Mouse (Mus musculus): ENCODE measurements around the gene Efcab2.
A peak's percentile ranks its signal among the peaks of the same experiment; 100 is the strongest.

The Efcab2 gene

GRCm38 (mm10) chr1:178485138-178485867 is 79.4 kb downstream of the Efcab2 start:
- DNase-seq (ENCODE audit: low spot score in 2 of 2) = no peak

GRCm38 (mm10) chr1:178485868-178486220 is 80.0 kb downstream of the Efcab2 start:
- DNase-seq (ENCODE audit: low spot score in 2 of 2) = no peak

- no peak for DNase-seq (ENCODE audit: low spot score in 2 of 2)
These were observed 80.9 kb downstream of the Efcab2 start for GRCm38 (mm10) chr1:178486828-178487227.

- DNase-seq (ENCODE audit: low spot score in 2 of 2) = no peak
These were observed 83.2 kb downstream of the Efcab2 start for GRCm38 (mm10) chr1:178489127-178489526.

GRCm38 (mm10) chr1:178491733-178492132 is 85.8 kb downstream of the Efcab2 start:
- no peak for DNase-seq (ENCODE audit: low spot score in 2 of 2)

GRCm38 (mm10) chr1:178492493-178492892 is 86.6 kb downstream of the Efcab2 start:
- no peak for DNase-seq (ENCODE audit: low spot score in 2 of 2)

GRCm38 (mm10) chr1:178496186-178496585 is 90.3 kb downstream of the Efcab2 start:
- DNase-seq (ENCODE audit: low spot score in 2 of 2) = no peak

GRCm38 (mm10) chr1:178496841-178497240 is 91.0 kb downstream of the Efcab2 start:
- no peak for DNase-seq (ENCODE audit: low spot score in 2 of 2)

GRCm38 (mm10) chr1:178506938-178507337 is 101.1 kb downstream of the Efcab2 start:
- DNase-seq (ENCODE audit: low spot score in 2 of 2) = no peak

- peak; percentile 22 to 30 for DNase-seq (ENCODE audit: low spot score in 2 of 2)
These were observed 106.6 kb downstream of the Efcab2 start for GRCm38 (mm10) chr1:178512323-178513031.

- no peak for DNase-seq (ENCODE audit: low spot score in 2 of 2)
These were observed 108.1 kb downstream of the Efcab2 start for GRCm38 (mm10) chr1:178513954-178514353.

- no peak for DNase-seq (ENCODE audit: low spot score in 2 of 2)
These were observed 110.0 kb downstream of the Efcab2 start for GRCm38 (mm10) chr1:178515839-178516238.

GRCm38 (mm10) chr1:178522389-178522788 is 116.5 kb downstream of the Efcab2 start:
- no peak for DNase-seq (ENCODE audit: low spot score in 2 of 2)

GRCm38 (mm10) chr1:178523152-178523551 is 117.3 kb downstream of the Efcab2 start:
- no peak for DNase-seq (ENCODE audit: low spot score in 2 of 2)

- DNase-seq (ENCODE audit: low spot score in 2 of 2) = peak; percentile 50 to 67
These were observed 121.3 kb downstream of the Efcab2 start for GRCm38 (mm10) chr1:178527185-178527546.

- DNase-seq (ENCODE audit: low spot score in 2 of 2) = peak; percentile 19 to 33
These were observed 121.9 kb downstream of the Efcab2 start for GRCm38 (mm10) chr1:178527547-178528361.

- DNase-seq (ENCODE audit: low spot score in 2 of 2) = peak; percentile 44 to 45
These were observed 122.8 kb downstream of the Efcab2 start, which contains the start of gene Kif26b for GRCm38 (mm10) chr1:178528431-178529351. Gene Kif26b, plus strand, starts transcription at chr1:178529125.

GRCm38 (mm10) chr1:178529512-178530300 is 123.8 kb downstream of the Efcab2 start:
- DNase-seq (ENCODE audit: low spot score in 2 of 2) = peak; percentile 2 to 4

- peak; percentile 82 to 83 for DNase-seq (ENCODE audit: low spot score in 2 of 2)
These were observed 124.6 kb downstream of the Efcab2 start for GRCm38 (mm10) chr1:178530301-178531078.
